Mouse (Mus musculus) hindbrain, embryonic 15.5 days (tissue): ENCODE data around the gene Cul1. TPM values are rescaled to one million over a fixed set of nuclear protein-coding genes. Genes with fewer than 3 reads are reported as not detected.

Experiments
- ATAC-seq: fragments of 200-750 bp; cut with Nextera tagmentation; 2 replicates; pipeline ENCODE4 v1.8.0; 2017; ENCODE audit warnings: low read depth, moderate number of reproducible peaks, moderate TSS enrichment; ENCODE audit not compliant: low FRiP score
- H3K27ac ChIP-seq: fragments of 300-500 bp; sonication (generic); replicated peaks from 2 replicates; pipeline ENCODE4 v1.5.1; 2015; ENCODE audit warnings: mild to moderate bottlenecking, inconsistent platforms
- H3K27me3 ChIP-seq: fragments of 300-500 bp; sonication (generic); 2 replicates; pipeline ENCODE4 v1.6.1; 2015; ENCODE audit warnings: control low read depth, inconsistent platforms
- H3K36me3 ChIP-seq: fragments of 300-500 bp; sonication (generic); 2 replicates; pipeline ENCODE4 v1.6.1; 2015; ENCODE audit warnings: control low read depth, inconsistent platforms
- H3K4me1 ChIP-seq: fragments of 300-500 bp; sonication (generic); replicated peaks from 2 replicates; pipeline ENCODE4 v1.6.1; 2015; ENCODE audit warnings: control low read depth, inconsistent platforms
- H3K4me2 ChIP-seq: fragments of 300-500 bp; sonication (generic); 2 replicates; pipeline ENCODE4 v1.6.1; 2015; ENCODE audit warnings: moderate library complexity, mild to moderate bottlenecking, inconsistent platforms
- H3K4me3 ChIP-seq: fragments of 300-500 bp; sonication (generic); 2 replicates; pipeline ENCODE4 v1.5.1; 2015; ENCODE audit warnings: mild to moderate bottlenecking, inconsistent platforms
- H3K9ac ChIP-seq: fragments of 300-500 bp; sonication (generic); 2 replicates; pipeline ENCODE4 v1.6.1; 2015; ENCODE audit warnings: inconsistent platforms
- H3K9me3 ChIP-seq: fragments of 300-500 bp; sonication (generic); 2 replicates; pipeline ENCODE4 v1.6.1; 2016; ENCODE audit warnings: control low read depth, inconsistent platforms
- WGBS: fragments of 180-500 bp; shearing (Covaris S2); methylation state at CpG from one replicate; pipeline ENCODE4 v1.1.7; 2015; 5-methylcytosine and 5-hydroxymethylcytosine counted together
- polyA plus RNA-seq: library from polyadenylated mRNA; unstranded; fragments of >200 nt; fragmentation: Nextera tagmentation; extraction: Ambion mirVana; gene quantifications from 2 replicates; pipeline ENCODE4 v1.2.1, GENCODE M21; 2015

The Cul1 gene
- polyA plus RNA-seq, 1 experiment from 2014 or later, result 127 TPM

DNA sequence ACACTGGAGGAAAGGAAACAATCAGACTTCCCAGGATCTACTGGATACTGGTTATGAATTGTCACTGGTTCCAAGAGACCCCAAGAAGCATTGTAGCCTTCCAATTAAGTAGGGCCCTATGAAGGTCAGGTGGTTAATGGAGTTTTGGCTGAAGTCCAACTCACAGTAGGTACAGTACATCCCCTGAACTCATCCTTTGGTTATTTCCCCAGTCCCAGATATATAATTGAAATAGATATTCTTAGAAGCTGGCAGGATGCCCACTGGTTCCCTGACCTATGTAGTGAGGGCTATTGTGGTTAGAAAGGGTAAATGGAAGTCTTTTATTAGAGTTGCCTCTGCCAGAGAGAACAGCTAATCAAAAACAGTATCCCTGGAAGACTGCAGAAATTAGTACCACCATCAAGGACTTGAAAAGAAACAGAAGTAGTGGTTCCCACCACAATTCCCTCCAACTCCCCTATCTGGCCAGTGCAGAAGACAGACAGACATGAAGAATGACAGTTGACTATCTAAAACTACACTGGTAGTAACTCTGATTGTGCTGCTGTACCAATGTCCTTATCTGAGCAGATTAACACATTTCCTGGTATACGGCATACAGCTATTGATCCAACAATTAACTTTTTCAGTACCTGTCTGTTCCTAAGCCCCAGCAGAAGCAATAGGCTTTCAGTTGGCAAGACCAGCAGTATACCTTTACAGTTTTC is 112.3 kb downstream of the Cul1 start:
- 68% methylated on average over 1 of the region's 1 CpGs for WGBS
- ATAC-seq, result no peak
- H3K4me1 ChIP-seq, result no peaks in the 10 kb centered on the region
- no peak overlapping the region for H3K4me2 ChIP-seq
- no peak overlapping the region for H3K4me3 ChIP-seq
- no peak overlapping the region for H3K9ac ChIP-seq
- H3K36me3 ChIP-seq, result peaks cover 29% of the 10 kb centered on the region
- no peaks in the 10 kb centered on the region for H3K27me3 ChIP-seq
- H3K27ac ChIP-seq, result no peak overlapping the region
- no peaks in the 10 kb centered on the region for H3K9me3 ChIP-seq

DNA sequence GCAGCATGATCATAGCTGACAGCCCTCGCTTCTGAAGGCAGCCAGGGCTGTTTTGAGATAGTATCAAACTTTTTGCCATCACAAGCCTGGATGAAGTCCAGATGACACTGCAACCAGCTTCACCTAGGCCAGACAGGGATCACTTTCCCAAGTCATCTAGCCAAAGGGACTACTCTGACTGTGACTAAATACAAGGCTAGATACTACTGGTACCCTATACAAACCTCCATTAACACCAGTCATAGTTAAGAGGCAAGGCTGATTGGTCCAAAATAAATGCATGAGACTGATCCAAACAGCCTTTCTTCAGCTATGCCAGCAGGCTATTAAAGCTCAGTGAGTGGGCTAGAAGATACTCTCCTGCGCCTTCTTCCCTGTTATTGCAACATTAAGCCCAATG is 119.7 kb downstream of the Cul1 start:
- WGBS, result 95% methylated on average over 2 of the region's 2 CpGs
- no peaks in the 10 kb centered on the region for H3K9me3 ChIP-seq
- ATAC-seq, result no peak
- H3K36me3 ChIP-seq, result peaks cover 22% of the 10 kb centered on the region
- H3K4me1 ChIP-seq, result no peaks in the 10 kb centered on the region
- no peak overlapping the region for H3K27ac ChIP-seq
- H3K27me3 ChIP-seq, result no peaks in the 10 kb centered on the region
- H3K9ac ChIP-seq, result no peak overlapping the region
- H3K4me2 ChIP-seq, result no peak overlapping the region
- no peak overlapping the region for H3K4me3 ChIP-seq

Other genes with a start within 250 kb of the Cul1 start
- 53.0 and 73.2 TPM in 2 replicates for gene Ezh2, start 141.9 kb downstream of the Cul1 start, polyA plus RNA-seq